Mouse (Mus musculus) spleen, adult 2 months (tissue): ENCODE measurements at regions not wholly inside any gene's neighbourhood (a gene's known extent, or its start where the extent isn't known, plus 50 kb on each side); places are given as distances from the start of the nearest gene placed in this dataset.

Source experiments
- DNase-seq, 2 experiments: peaks; one replicate each; pipeline versions ENCODE4 v3.0.0 to v3.0.0-alpha.2; 2012 to 2021; ENCODE audit warnings: low spot score in 2 of 2, low read depth in 1 of 2
- H3K27ac ChIP-seq: fragments of 200-500 bp; 2 replicates; pipeline ENCODE4 v1.5.1; 2012; ENCODE audit warnings: low read length, inconsistent platforms; ENCODE audit not compliant: insufficient read depth
- H3K27me3 ChIP-seq: fragments of 200-500 bp; 2 replicates; pipeline ENCODE4 v1.6.1; 2012; ENCODE audit warnings: mild to moderate bottlenecking, moderate library complexity, low read length, inconsistent platforms; ENCODE audit not compliant: control insufficient read depth, insufficient read depth
- H3K36me3 ChIP-seq: fragments of 200-500 bp; 2 replicates; pipeline ENCODE4 v1.6.1; 2012; ENCODE audit warnings: mild to moderate bottlenecking, low read length, inconsistent platforms; ENCODE audit not compliant: control insufficient read depth, insufficient read depth
- H3K4me1 ChIP-seq: fragments of 200-500 bp; 2 replicates; pipeline ENCODE4 v1.6.1; 2011; ENCODE audit warnings: inconsistent platforms; ENCODE audit not compliant: control insufficient read depth, insufficient read depth, insufficient read length
- H3K4me3 ChIP-seq: fragments of 200-500 bp; 2 replicates; pipeline ENCODE4 v1.5.1; 2011; ENCODE audit warnings: mild to moderate bottlenecking, inconsistent platforms; ENCODE audit not compliant: insufficient read depth, insufficient read length; ENCODE audit errors: extremely low read depth
- CTCF ChIP-seq: fragments of 200-500 bp; IDR thresholded peaks from 2 replicates; pipeline ENCODE4 v1.5.1; 2011; ENCODE audit warnings: mild to moderate bottlenecking, inconsistent platforms; ENCODE audit not compliant: insufficient read depth, insufficient read length, insufficient replicate concordance; ENCODE audit errors: extremely low read depth
- POLR2A ChIP-seq: fragments of 200-500 bp; IDR thresholded peaks from 2 replicates; pipeline ENCODE4 v1.6.1; 2011; ENCODE audit warnings: low read depth, low read length, inconsistent platforms
- WGBS: fragments of 180-500 bp; shearing (Covaris S2); methylation state at CpG from one replicate; pipeline ENCODE4 v1.1.7; 2018; 5-methylcytosine and 5-hydroxymethylcytosine counted together

GRCm38 (mm10) chr2:30743976-30744620, 59.4 kb downstream of the 1700001O22Rik start:
- Histone ChIP-seq H3K4me3 (no peak overlapping the region), H3K27ac (0 out of 2 replicates have a peak overlapping the region, but pooled peaks have one; percentile 5), H3K27me3 (no peaks in the 10 kb centered on the region), H3K36me3 (no peaks in the 10 kb centered on the region), H3K4me1 (no peaks in the 10 kb centered on the region)
- no peak for DNase-seq
- WGBS = 77% methylated on average over 15 of the region's 15 CpGs
- TF ChIP-seq POLR2A (no peak), CTCF (no peak)

DNA sequence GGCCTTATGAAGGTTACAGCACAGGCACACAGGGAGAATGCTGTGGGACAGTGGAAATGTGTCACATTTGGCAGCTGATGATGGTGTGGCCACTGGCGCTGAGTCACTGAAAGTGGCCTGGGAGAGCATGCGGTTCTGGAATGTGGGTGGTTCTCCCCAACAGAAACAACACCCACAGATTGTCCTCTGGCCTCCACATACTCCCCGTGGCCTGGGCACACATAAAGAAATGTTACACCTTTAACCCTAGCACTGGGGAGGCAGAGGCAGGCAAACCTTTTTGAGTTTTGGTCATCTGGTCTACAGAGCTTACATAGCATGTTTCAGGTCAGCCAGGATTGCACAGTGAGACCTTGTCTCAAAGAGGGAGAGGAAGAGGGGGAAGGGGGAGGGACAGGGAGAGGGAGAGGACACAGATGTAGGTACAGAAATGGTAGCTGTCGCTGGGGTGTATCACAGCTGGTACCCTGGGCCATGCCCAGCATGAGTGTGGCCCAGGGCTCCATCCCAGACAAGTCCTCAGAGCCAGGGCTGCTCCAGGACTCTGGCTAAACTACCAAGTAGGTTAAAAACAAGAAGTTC, 60.1 kb downstream of the 1700001O22Rik start:
- no peak for DNase-seq
- no peak overlapping the region for H3K4me3 ChIP-seq

DNA sequence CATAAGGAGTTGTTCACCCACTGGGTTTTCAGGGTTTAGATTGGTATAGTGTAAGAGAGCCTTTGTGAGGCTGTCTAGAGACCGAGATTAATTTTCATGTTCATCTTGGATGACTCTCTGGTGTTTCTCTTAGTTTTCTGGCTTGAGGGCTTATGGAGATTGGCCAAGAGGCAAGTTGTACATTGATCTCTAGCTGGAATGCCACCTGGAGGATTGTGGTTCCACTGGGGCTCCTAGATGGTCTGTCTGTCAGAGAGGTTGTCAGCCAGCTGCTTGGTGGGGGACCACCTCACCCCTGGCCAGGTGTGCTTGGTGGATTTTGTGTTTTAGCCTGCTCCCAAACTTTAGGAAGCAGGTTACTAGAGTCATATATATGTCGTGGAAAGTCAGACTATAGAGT, 62.0 kb downstream of the 1700001O22Rik start:
- WGBS = 78% methylated on average over 2 of the region's 2 CpGs
- no peak overlapping the region for H3K27ac ChIP-seq
- DNase-seq = no peak
- H3K4me3 ChIP-seq = no peak overlapping the region
- no peaks in the 10 kb centered on the region for H3K36me3 ChIP-seq
- H3K27me3 ChIP-seq = no peaks in the 10 kb centered on the region
- TF ChIP-seq POLR2A (no peak), CTCF (no peak)
- no peaks in the 10 kb centered on the region for H3K4me1 ChIP-seq

More for the DNA sequence above, 60.1 kb downstream of the 1700001O22Rik start:
- Histone ChIP-seq H3K27me3 (no peaks in the 10 kb centered on the region), H3K36me3 (no peaks in the 10 kb centered on the region), H3K27ac (peak overlapping the region; percentile 26), H3K4me1 (no peaks in the 10 kb centered on the region)
- TF ChIP-seq POLR2A = no peak
- no peak for TF ChIP-seq CTCF
- 60% methylated on average over 4 of the region's 4 CpGs for WGBS

DNA sequence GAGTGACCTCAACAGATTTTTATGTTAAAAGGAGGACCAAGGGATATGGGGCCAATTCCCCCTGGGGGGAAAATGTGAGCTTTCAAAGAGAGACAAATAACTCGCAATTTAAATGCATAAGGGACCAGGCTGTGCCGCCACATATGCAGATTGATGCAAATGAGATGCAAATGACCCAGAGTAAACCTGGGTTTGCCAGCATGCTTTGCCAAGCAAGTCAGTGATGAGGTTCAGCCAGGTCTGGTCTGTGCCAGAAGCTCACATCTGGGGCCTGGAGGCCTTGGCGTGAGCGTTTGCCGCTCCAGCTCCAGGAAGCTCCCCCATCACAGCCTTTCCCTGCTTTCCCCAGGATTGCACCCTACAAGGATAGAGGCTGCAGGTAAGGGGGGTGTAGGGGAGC, 65.7 kb downstream of the 1700001O22Rik start:
- no peak for DNase-seq
- 92% methylated on average over 5 of the region's 5 CpGs for WGBS

DNA sequence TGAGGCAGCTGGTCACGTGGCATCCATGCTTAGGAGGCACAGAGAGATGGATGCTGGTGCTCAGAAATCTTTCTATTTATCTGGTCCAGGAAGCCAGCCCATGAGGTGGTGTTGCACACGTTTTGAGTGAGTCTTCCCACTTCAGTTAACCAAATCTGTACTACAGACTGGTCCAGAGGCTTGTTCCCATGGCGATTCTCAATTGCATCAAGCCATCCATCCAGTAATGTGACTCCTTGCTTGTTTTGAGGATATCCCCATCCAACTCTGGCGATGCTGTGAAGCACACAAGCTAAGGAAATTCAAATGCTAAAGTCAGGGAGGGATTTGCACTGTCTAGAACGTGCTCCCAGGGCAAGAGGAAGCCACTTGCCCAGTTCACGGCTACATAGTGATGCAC, 66.8 kb downstream of the 1700001O22Rik start:
- WGBS = 79% methylated on average over 6 of the region's 6 CpGs
- Histone ChIP-seq H3K27me3 (no peaks in the 10 kb centered on the region), H3K36me3 (no peaks in the 10 kb centered on the region), H3K4me1 (no peaks in the 10 kb centered on the region), H3K4me3 (no peak overlapping the region), H3K27ac (no peak overlapping the region)
- TF ChIP-seq CTCF = no peak
- DNase-seq = no peak

More for the DNA sequence above, 65.7 kb downstream of the 1700001O22Rik start:
- H3K4me3 ChIP-seq = no peak overlapping the region
- no peaks in the 10 kb centered on the region for H3K4me1 ChIP-seq
- no peaks in the 10 kb centered on the region for H3K27me3 ChIP-seq
- H3K36me3 ChIP-seq = no peaks in the 10 kb centered on the region
- TF ChIP-seq POLR2A (no peak), CTCF (no peak)
- no peak overlapping the region for H3K27ac ChIP-seq

GRCm38 (mm10) chr2:30736236-30736635, 67.2 kb downstream of the 1700001O22Rik start:
- WGBS = 78% methylated on average over 2 of the region's 2 CpGs
- no peak for TF ChIP-seq CTCF
- TF ChIP-seq POLR2A = no peak
- Histone ChIP-seq H3K36me3 (no peaks in the 10 kb centered on the region), H3K27ac (no peak overlapping the region), H3K4me1 (no peaks in the 10 kb centered on the region), H3K4me3 (no peak overlapping the region), H3K27me3 (no peaks in the 10 kb centered on the region)
- DNase-seq = no peak

DNA sequence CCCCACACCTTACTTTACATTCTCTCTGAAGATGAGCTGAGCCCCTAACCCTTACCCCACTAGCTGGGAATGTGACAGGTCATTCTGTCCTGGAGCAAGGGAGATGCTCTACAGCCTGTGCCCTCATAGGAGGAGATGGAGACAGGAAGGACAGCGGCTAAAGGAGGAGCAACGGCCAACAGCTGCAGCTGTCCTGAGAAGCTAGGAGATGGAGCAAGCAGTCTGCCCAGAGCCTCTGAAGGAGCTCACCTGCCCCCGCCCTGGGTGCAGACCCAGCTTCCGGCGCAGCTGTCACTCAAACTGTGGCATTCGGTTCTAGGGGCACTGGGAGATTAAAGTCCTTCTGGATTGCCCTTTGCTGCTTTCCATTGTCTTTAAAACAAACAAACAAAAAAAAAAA, 69.6 kb downstream of the 1700001O22Rik start:
- Histone ChIP-seq H3K36me3 (no peaks in the 10 kb centered on the region), H3K27ac (no peak overlapping the region), H3K4me1 (no peaks in the 10 kb centered on the region), H3K4me3 (no peak overlapping the region), H3K27me3 (no peaks in the 10 kb centered on the region)
- TF ChIP-seq POLR2A = no peak
- no peak for TF ChIP-seq CTCF
- 57% methylated on average over 6 of the region's 6 CpGs for WGBS
- DNase-seq = no peak
